Mouse (Mus musculus): ENCODE data around the gene Ttc7b.

Gene Ttc7b

GRCm38 (mm10) chr12:100406094-100406493 lies 114.5 kb downstream of the Ttc7b start:
- no peak for DNase-seq

- no peak for DNase-seq
Measured at GRCm38 (mm10) chr12:100405512-100406030, 115.1 kb downstream of the Ttc7b start.

GRCm38 (mm10) chr12:100404430-100404829 lies 116.2 kb downstream of the Ttc7b start:
- no peak for DNase-seq

- no peak for DNase-seq
Measured at GRCm38 (mm10) chr12:100403005-100403324, 117.7 kb downstream of the Ttc7b start.

GRCm38 (mm10) chr12:100402296-100403004 lies 118.2 kb downstream of the Ttc7b start:
- peak; percentile 44 to 50 for DNase-seq

- no peak for DNase-seq
Measured at GRCm38 (mm10) chr12:100400119-100400518, 120.5 kb downstream of the Ttc7b start.

- DNase-seq = no peak
Measured at GRCm38 (mm10) chr12:100399126-100399727, 121.4 kb downstream of the Ttc7b start.

- DNase-seq = no peak
Measured at GRCm38 (mm10) chr12:100398268-100398943, 122.2 kb downstream of the Ttc7b start.

- no peak for DNase-seq
Measured at GRCm38 (mm10) chr12:100397432-100398146, 123.0 kb downstream of the Ttc7b start.

- no peak for DNase-seq
Measured at GRCm38 (mm10) chr12:100396806-100397205, 123.8 kb downstream of the Ttc7b start.

- no peak for DNase-seq
Measured at GRCm38 (mm10) chr12:100393532-100393931, 127.1 kb downstream of the Ttc7b start.

- DNase-seq = no peak
Measured at GRCm38 (mm10) chr12:100393109-100393508, 127.5 kb downstream of the Ttc7b start.

GRCm38 (mm10) chr12:100392466-100392865 lies 128.2 kb downstream of the Ttc7b start:
- DNase-seq = peak; percentile 58 to 72

GRCm38 (mm10) chr12:100391890-100392289 lies 128.7 kb downstream of the Ttc7b start:
- peak; percentile 39 to 45 for DNase-seq

- no peak for DNase-seq
Measured at GRCm38 (mm10) chr12:100389878-100390710, 130.5 kb downstream of the Ttc7b start.

GRCm38 (mm10) chr12:100386259-100386658 lies 134.4 kb downstream of the Ttc7b start:
- peak in 1 of 2 experiments; percentile 25 for DNase-seq

- no peak for DNase-seq
Measured at GRCm38 (mm10) chr12:100382526-100382925, 138.1 kb downstream of the Ttc7b start.

- DNase-seq = no peak
Measured at GRCm38 (mm10) chr12:100381941-100382340, 138.7 kb downstream of the Ttc7b start.

GRCm38 (mm10) chr12:100380697-100381291 lies 139.8 kb downstream of the Ttc7b start:
- DNase-seq = no peak

- DNase-seq = no peak
Measured at GRCm38 (mm10) chr12:100379833-100380232, 140.8 kb downstream of the Ttc7b start.

- DNase-seq = no peak
Measured at GRCm38 (mm10) chr12:100378266-100378665, 142.4 kb downstream of the Ttc7b start.

GRCm38 (mm10) chr12:100377791-100378190 lies 142.8 kb downstream of the Ttc7b start:
- DNase-seq = no peak
